Mouse (Mus musculus): Measurements from ENCODE around the gene Samd4. TPM values are rescaled to one million over a fixed set of nuclear protein-coding genes. Genes with fewer than 3 reads are reported as not detected.

The Samd4 gene
- total RNA-seq, 2 experiments from 2014 or later, result 23.1 to 25.9 TPM

GRCm38 (mm10) chr14:46944411-46944810 is 61.8 kb downstream of the Samd4 start:
- intact Hi-C loops (cut with DNase I), result no loop called here
- no peak for DNase-seq (ENCODE audit: low spot score in 2 of 2)

GRCm38 (mm10) chr14:46945903-46946490 is 63.3 kb downstream of the Samd4 start:
- DNase-seq (ENCODE audit: low spot score in 2 of 2), result no peak
- intact Hi-C loops (cut with DNase I), result no loop called here

GRCm38 (mm10) chr14:46947644-46948043 is 65.0 kb downstream of the Samd4 start:
- DNase-seq (ENCODE audit: low spot score in 2 of 2), result no peak
- intact Hi-C loops (cut with DNase I), result no loop called here

DNA sequence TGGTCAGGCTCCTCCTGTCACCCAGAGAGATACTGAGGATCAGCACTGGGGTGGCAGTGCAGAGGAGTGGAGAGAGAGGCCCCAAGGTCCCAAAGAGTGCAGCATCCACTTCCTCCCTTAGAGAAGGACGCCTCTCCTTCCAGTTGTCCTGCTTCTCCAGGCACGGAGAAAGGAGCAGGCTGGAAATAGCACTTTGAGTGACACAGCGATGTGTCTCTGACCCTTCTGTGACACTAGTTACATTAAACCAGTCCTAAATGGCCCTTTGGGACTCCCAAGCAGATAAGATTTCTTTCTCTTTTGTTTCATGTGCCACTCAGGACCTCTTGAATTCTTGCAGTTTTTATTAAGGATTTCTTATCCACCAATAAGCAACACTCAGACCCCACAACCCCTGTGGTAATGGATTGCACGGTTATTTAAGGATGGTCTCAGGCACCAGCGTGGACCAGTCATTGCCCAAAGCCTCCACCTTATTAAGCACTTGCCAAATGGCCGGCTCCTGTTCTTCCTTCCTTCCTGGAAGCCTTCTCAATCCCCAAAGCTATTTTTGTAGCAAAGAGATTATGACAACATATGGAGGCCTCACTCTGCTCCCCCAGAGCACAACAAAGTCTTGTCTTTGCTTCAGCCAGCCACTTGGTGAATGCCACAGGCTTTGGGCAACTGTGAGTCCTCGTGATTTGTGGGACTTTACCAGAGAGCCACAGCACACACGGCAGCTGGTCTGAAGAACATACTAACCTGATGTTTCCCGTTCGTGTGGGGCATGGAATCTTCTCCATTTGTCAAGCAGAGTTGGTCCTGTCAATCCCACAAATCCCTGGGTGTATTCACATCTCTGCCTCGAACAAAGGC is 68.1 kb downstream of the Samd4 start:
- intact Hi-C loops (cut with DNase I), result no loop called here

DNA sequence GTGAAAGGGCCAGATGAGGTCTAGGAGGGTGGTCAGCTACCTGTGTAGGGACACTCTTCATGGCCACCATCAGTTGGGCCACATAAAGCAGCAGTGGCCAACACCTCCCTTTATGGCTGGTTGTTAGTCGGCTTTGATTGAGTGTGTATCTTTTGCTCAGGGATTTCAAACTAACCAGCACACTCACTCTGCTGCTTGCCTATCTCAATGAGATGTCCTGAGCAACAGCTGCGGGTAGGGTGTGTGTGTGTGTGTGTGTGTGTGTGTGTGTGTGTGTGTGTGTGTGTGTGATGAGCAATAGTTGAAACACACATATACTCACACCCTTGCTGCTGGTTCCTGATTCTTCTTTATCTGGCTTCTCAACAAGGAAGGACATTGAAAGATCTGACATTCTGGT is 69.6 kb downstream of the Samd4 start:
- intact Hi-C loops (cut with DNase I), result no loop called here
- DNase-seq (ENCODE audit: low spot score in 2 of 2), result no peak

More for the DNA sequence above, 68.1 kb downstream of the Samd4 start:
- no peak for DNase-seq (ENCODE audit: low spot score in 2 of 2)

- intact Hi-C loops (cut with DNase I), result no loop called here
- DNase-seq (ENCODE audit: low spot score in 2 of 2), result no peak
These were observed 72.5 kb downstream of the Samd4 start for GRCm38 (mm10) chr14:46955109-46955508.

DNA sequence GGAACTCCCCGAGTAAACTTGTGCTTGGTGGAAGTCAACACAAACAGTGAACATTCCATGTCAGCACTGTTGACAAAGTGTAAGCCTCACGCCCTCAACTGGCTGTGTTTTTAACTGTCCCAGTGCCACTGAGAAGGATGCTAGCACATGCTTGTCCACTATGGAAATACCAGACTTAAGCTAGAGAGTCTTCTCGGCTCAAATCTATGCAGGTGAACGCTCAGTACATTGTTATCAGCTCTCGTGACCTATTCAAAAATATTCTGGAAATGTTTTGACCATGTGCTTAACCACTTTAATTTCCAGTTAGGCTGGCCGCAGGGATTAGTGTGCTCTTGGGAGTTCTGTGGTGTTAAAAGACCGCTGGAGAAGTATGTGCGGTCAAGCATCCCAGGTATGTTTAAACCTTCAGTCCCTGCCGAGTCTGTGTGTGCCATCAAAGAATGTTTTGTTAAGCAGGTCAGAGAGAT is 73.0 kb downstream of the Samd4 start:
- no peak for DNase-seq (ENCODE audit: low spot score in 2 of 2)
- intact Hi-C loops (cut with DNase I), result no loop called here

DNA sequence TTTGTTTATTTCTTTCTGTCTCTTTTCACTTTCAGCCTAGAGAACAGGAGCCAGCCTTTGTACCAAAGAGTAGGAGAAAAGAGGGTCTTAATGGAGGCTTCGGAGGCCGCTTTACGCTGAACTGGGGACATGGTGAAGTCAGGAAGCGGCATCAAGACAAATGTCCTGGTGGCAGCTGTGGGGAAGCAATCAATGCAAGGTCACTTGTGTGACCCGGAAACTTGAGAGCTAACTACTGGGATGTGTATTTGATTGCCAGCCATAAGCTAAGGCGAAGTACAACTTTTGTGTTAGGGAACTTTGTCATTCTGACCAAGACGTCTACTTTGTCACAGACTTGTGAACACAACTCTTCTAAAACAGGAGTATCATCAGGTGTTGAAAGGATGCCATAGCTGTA is 73.5 kb downstream of the Samd4 start:
- intact Hi-C loops (cut with DNase I), result no loop called here
- no peak for DNase-seq (ENCODE audit: low spot score in 2 of 2)

- intact Hi-C loops (cut with DNase I), result no loop called here
- DNase-seq (ENCODE audit: low spot score in 2 of 2), result no peak
These were observed 76.6 kb downstream of the Samd4 start for GRCm38 (mm10) chr14:46959166-46959721.

DNA sequence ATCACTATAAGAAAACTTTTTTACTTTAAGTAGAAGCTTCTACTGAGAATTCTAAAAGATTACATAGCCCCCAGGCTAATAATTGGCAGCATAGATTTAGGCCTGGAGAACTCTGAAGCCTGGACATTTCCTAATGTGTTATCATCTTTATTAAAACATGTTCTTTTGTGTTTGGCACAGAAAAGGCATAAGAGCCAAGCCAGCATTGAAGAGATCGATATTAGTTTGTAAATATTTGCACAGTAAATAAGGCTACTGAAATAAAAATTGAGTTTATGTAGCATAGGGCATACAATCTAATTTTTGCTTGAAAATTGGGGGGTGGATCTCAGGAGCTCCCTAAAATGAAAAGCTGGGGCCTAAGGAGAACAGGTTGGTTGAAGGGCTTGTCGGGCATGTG is 77.2 kb downstream of the Samd4 start:
- intact Hi-C loops (cut with DNase I), result no loop called here
- no peak for DNase-seq (ENCODE audit: low spot score in 2 of 2)

DNA sequence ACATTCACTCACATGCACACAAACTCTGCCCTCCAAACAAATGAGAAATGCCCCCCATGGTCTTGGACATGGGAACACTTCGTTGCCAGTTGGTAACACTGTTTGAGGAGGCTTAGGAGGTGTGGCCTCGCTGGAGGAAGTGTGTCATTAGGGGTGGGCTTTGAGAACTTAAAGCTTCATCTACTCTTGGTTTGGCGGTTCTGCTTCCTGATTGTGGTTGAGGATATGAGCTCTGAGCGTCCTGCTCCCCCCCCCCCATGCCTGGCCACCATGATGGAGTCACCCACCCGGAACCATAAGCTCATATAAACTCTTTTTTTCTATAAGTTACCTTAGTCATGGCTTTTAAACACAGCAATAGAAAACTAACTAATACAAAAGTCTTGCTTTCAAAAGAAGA is 80.2 kb downstream of the Samd4 start:
- intact Hi-C loops (cut with DNase I), result no loop called here
- DNase-seq (ENCODE audit: low spot score in 2 of 2), result no peak

- intact Hi-C loops (cut with DNase I), result no loop called here
- DNase-seq (ENCODE audit: low spot score in 2 of 2), result no peak
These were observed 81.6 kb downstream of the Samd4 start for GRCm38 (mm10) chr14:46964074-46964872.

GRCm38 (mm10) chr14:46966206-46966605 is 83.6 kb downstream of the Samd4 start:
- intact Hi-C loops (cut with DNase I), result no loop called here
- DNase-seq (ENCODE audit: low spot score in 2 of 2), result no peak

DNA sequence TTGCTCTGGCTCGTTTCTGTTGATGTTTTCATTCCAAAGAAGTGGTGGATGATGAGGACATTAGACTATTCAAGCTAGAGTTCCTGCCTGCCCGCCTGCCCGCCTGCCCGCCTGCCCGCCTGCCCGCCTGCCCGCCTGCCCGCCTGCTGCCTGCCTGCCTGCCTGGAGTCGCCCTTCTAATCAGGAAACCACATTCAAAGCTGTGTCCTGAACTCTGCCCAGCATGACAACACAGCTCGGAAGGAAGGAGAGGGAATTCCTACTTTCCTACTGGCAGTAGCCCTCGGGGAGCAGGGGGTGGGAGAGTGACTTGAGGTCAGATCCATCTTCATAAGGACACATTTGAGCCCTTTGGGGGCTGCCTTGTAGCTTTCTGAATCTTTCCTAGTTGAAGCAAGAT is 85.4 kb downstream of the Samd4 start:
- DNase-seq (ENCODE audit: low spot score in 2 of 2), result no peak
- intact Hi-C loops (cut with DNase I), result no loop called here

DNA sequence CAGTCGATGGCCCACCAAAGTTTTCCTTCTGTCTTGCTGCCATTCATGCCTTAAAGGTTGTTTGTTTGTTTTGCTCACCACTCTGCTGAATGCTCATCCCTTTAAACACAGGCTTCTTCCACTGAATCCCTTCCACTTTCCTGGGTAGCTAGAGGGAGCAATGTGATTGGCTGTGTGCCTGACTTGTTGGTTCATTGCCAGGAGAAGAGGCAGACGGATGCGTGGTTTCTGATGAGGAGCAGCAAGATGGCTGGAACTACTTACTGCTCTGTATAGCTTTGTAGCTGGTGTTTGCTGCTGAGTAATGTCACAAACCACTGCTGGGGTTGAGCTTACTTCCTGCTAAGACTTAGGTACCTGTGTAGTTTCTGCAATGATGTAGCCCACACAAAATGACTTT is 88.0 kb downstream of the Samd4 start:
- peak; percentile 25 to 63 for DNase-seq (ENCODE audit: low spot score in 2 of 2)
- intact Hi-C loops (cut with DNase I), result no loop called here

DNA sequence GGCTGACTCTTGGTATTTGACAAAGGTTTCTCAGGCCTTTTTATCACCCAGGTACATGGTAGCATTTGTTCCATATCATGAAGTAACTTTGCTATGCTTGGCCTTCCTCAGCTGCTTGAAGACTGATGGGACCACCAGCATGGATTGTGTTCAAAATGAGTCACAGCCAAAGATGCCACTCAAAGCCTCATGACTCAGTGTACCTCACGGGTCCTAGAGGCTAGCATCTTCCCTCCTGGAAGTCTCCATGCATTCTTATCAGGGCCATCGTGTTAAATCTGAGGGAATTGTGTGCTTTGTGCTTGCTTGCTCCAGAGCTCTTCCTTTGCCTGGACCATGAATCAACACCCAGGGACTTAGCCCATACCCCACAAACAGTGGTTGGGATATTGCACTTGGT is 89.1 kb downstream of the Samd4 start:
- intact Hi-C loops (cut with DNase I), result no loop called here
- no peak for DNase-seq (ENCODE audit: low spot score in 2 of 2)

- intact Hi-C loops (cut with DNase I), result no loop called here
- DNase-seq (ENCODE audit: low spot score in 2 of 2), result no peak
These were observed 92.2 kb downstream of the Samd4 start for GRCm38 (mm10) chr14:46974874-46975273.

DNA sequence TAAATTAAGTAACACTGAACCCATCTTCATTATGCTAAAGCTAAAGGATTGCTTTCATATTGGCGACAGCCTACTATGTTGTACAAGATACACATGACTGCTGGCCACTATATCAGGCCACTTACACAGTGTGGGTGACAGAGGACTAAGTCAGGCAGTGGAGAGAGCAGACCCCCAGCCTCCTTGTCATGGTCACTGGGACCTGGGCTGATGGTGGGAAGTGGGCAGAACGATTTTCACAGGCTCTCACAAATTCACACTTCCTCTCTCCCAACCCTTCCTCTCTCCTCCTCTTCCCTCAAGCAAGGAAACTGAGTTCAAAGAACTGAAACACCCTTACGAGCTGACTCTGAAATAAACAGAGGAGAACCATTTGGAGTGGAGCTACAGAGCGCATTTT is 93.3 kb downstream of the Samd4 start:
- intact Hi-C loops (cut with DNase I), result no loop called here
- DNase-seq (ENCODE audit: low spot score in 2 of 2), result no peak

DNA sequence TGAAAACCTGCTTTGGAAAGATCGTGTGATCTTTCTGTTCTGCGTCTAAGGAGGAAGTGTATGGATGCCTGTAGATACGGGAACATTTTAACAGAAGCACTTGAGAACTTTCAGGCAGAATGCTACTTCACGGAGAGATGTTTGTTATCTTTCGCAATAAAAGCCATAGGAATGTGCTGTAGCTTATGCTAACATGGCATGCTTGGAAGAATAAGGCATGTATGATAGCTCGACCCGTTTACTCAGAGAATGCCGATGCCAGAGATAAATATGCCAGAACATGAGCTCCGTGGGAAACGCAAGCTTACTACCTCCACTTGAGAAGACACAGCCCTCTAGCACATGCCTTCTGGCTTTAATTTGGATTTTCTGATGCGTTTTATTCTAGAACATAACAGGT is 94.1 kb downstream of the Samd4 start:
- intact Hi-C loops (cut with DNase I), result no loop called here

GRCm38 (mm10) chr14:46977660-46978059 is 95.0 kb downstream of the Samd4 start:
- intact Hi-C loops (cut with DNase I), result no loop called here
- DNase-seq (ENCODE audit: low spot score in 2 of 2), result no peak

More for the DNA sequence above, 94.1 kb downstream of the Samd4 start:
- DNase-seq (ENCODE audit: low spot score in 2 of 2), result no peak

Data from left cerebral cortex, postnatal 14 days (tissue).